Mouse (Mus musculus) kidney, postnatal 10 days (tissue): ENCODE measurements at regions not wholly inside any gene's neighbourhood (a gene's known extent, or its start where the extent isn't known, plus 50 kb on each side); places are given as distances from the start of the nearest gene placed in this dataset.

Experiments
- DNase-seq: peaks from one replicate; pipeline ENCODE4 v3.0.0; 2021; ENCODE audit warnings: mixed read lengths

DNA sequence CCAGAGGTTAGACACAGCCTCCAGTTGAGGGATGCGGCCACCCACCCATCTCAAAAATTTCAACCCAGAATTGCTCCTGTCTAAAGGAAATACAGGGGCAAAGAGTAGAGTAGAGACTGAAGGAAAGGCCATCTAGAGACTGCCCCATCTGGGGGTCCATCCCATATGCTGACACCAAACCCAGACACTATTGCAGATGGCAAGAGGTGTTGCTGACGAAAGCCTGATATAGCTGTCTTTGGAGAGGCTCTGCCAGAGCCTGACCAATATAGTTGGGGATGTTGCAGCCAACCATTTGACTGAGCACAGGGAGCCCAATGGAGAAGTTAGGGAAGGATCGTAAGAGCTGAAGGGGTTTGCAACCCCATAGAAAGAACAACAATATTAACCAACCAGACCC lies 141.6 kb upstream of the Reg3b start:
- no peak for DNase-seq

- DNase-seq: no peak
These were observed 126.1 kb upstream of the Reg3b start for GRCm38 (mm10) chr6:78244404-78244803.

- no peak for DNase-seq
These were observed 125.4 kb upstream of the Reg3b start for GRCm38 (mm10) chr6:78245010-78245409.

DNA sequence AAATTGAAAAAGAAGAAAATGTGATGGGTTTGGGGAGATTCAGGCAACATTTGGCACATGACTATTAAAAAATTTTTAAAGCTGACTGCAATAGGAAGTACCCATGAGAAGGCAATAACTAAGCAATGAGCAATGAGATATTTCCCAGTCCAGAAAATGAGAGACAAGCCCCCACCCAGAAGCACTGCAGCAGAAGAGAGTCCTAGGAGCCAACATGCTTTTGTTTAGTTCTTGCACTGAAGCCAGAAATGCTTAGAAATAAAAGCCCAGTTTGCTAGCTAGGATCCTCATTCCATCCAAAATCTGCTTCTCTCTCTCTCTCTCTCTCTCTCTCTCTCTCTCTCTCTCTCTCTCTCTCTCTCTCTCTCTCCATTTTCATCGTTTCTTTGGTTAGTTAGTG lies 120.4 kb upstream of the Reg3b start:
- no peak for DNase-seq

- no peak for DNase-seq
These were observed 119.9 kb upstream of the Reg3b start for GRCm38 (mm10) chr6:78250541-78250940.

DNA sequence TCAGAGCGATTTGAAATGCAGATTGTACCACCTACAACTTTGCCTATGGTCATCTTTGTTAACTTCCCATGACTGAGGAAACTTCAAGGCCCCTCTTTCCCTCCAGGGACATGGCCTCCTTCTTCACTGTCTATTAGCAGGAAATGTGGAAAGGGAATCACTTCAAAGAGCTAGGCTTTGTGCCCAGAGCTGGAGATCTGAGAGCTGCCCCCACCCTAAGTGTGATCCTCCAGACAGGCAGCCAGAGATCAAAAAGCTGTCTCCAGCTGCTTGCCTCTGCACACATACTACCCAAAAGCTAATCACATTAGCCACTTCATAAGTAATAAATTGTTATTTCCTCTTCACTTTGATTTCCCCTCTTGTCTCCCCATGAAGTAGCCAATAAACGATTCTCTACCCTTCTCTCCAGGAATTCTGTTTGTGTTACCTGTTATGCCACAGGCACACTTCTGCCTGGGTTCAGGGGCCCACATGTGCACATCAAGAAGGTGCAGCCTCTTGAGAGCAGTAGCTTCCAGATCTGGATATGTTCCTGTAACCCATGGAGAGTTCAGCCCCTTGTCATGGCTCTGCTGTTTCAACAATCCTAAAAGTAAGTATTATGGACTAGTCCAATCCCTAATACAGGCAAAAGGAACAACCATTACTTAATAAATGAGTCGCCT lies 98.4 kb upstream of the Reg3b start:
- peak; percentile 31 for DNase-seq

DNA sequence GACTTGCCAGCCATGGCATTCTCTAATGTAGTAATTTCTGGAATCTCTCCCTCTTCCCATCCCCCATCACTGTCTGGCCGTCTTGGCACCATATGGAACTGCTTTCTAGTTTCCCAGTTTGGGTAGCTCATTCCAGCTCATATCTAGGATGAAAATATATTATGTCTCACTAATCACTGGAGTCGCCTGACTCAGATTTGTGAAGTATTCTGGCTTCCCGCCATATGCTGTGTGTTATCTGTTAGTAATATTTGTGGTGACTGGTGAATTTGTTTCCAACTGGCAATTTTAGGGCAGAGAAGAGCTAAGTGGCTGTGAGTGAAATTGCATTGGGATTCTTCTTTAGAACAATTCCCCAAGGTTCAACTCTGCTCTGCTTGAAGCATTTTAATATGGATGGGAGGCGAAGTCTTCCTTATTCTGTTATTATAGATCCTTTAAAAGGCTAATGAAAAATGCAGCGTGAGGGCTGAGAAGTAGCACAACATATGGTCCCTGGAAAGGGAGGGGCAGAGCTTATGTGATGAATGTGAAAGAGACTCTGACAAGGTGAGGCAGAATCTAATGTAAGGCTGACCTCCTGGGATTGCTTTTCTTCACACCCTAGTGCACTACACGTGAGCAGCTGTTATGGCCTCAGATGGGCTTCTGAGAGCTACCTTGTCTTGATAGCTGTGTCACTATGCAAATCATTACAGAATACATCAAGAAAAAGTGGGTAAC lies 92.3 kb upstream of the Reg3b start:
- DNase-seq: no peak

- DNase-seq: no peak
These were observed 89.9 kb upstream of the Reg3b start for GRCm38 (mm10) chr6:78280541-78280940.

DNA sequence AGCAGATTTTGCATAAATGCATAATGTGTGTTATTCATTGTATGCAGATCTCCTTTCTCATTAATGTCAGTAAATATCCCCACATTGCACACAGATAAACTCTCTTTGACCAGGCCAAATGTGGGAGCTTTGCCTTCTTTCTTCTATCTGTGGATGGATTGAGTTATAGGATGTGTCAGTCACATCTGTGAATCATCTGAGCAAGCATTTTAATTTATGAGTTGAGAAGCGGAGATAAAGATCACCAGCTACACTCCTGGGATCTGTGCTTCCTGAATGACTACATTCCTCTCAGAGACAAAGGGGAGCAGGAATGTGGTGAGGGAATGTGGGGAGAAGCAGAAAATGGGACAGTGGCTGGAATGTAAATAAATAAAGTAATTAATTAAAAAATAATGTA lies 75.8 kb upstream of the Reg3b start:
- no peak for DNase-seq

DNA sequence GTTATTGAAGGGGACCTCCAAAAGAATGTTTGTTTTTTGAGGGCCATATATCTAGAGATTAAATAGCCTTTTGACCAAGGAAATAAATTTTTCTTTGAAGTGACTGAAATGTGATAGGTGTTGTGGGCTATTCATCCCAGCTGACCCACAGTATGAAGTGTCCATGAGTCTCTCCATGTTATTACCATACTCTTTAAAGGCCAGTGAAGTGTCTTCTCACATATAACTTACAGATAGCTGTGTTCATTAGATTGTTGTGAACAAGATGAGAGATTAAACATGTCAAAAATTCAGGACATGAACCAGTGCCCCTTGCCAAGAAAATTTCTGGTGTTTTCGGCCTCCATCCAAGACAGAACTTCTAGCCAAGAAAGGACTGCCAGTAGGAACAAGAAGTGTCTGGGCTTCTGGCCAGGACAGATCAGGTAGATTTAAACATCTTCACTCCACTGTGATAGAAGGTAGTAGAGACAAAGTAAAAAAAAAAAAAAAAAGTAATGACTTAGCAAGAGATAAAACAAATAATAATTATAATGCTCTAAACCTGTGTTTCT lies 67.2 kb upstream of the Reg3b start:
- no peak for DNase-seq
